Comparison of ENCODE assay signal across 9 mouse cellular contexts in the genomic region with DNA sequence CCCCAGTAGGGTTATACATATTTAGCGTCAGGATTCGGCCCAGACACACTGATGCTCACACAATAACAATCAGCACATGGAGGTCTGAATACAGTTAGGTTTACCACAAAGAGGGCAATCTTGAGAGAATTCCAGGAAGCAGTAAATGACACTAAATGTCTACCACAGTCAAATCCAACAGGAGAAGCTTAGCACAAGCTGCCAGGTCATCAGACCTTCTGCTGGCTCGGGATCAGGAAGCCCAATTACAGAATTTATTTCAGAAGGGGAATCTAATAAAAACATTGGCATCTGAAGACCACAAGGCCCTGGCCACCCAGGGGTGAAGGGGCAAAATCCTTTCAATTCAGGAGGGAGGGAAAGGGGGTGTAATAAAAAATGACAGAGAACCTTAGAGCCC. TPM values are rescaled to one million over a fixed set of nuclear protein-coding genes. Genes with fewer than 3 reads are reported as not detected.
DNase-seq lines count a peak whose midpoint lies in the region; ATAC-seq and TF ChIP-seq lines count a peak whose summit lies in the region.
"Had no signal": no experiment of that assay in that cellular context is flagged by ENCODE, and none has a peak within 500 bp of the region (broad histone marks: within the 10 kb centered on the region; RNA-seq: fewer than 3 reads in every experiment).

No protein-coding gene starts in this region.

- no peak for TF ChIP-seq POLR2A in lung, adult 2 months (IDR thresholded peaks at IDR 0.05; ENCODE audit: borderline replicate concordance, extremely low read depth, low read depth, low read length)

- no peaks in the 10 kb centered on the region for H3K27me3 ChIP-seq in kidney, embryonic 15.5 days
- H3K27me3 ChIP-seq in forebrain, embryonic 16.5 days (replicated peaks; ENCODE audit: control insufficient read depth, insufficient read depth, low read length) = 0 out of 2 replicates have a peak, but pooled peaks cover 2% of the 10 kb centered on the region
- H3K27me3 ChIP-seq in intestine, postnatal 0 days (replicated peaks; ENCODE audit: control insufficient read depth, insufficient read depth, low read length) = no peaks in the 10 kb centered on the region
- H3K27me3 ChIP-seq in midbrain, postnatal 0 days (ENCODE audit: insufficient read depth, low read length) = no peaks in the 10 kb centered on the region

- H3K27ac ChIP-seq in kidney, embryonic 15.5 days = no peak overlapping the region
- H3K27ac ChIP-seq in forebrain, embryonic 16.5 days (ENCODE audit: low read length) = no peak overlapping the region
- H3K27ac ChIP-seq in intestine, postnatal 0 days (ENCODE audit: low read depth, low read length) = no peak overlapping the region; the same call in 1 of the 2 replicates
- no peak overlapping the region for H3K27ac ChIP-seq in midbrain, postnatal 0 days (ENCODE audit: low read depth, low read length)

- 10% methylated on average over 3 of the region's 3 CpGs for WGBS in kidney, embryonic 15.5 days
- WGBS in forebrain, embryonic 16.5 days = 17% methylated on average over 3 of the region's 3 CpGs
- 27% methylated on average over 3 of the region's 3 CpGs for WGBS in intestine, postnatal 0 days
- 32% methylated on average over 3 of the region's 3 CpGs for WGBS in midbrain, postnatal 0 days
- WGBS in lung, adult 2 months = 36% methylated on average over 3 of the region's 3 CpGs

- peaks cover 33% of the 10 kb centered on the region for H3K4me1 ChIP-seq in kidney, embryonic 15.5 days
- H3K4me1 ChIP-seq in forebrain, embryonic 16.5 days (replicated peaks; ENCODE audit: control insufficient read depth, insufficient read depth, low read length) = peaks cover 13% of the 10 kb centered on the region
- H3K4me1 ChIP-seq in intestine, postnatal 0 days (replicated peaks; ENCODE audit: control insufficient read depth, insufficient read depth, low read length) = no peaks in the 10 kb centered on the region; the same call in 1 of the 2 replicates
- 0 out of 2 replicates have a peak, but pooled peaks cover 2% of the 10 kb centered on the region for H3K4me1 ChIP-seq in midbrain, postnatal 0 days (ENCODE audit: insufficient read depth, low read length)
- H3K4me1 ChIP-seq in lung, adult 2 months (ENCODE audit: control insufficient read depth, insufficient read depth, low read length) = peaks cover 10% of the 10 kb centered on the region

- H3K9me3 ChIP-seq in kidney, embryonic 15.5 days (replicated peaks) = no peaks in the 10 kb centered on the region
- no peaks in the 10 kb centered on the region for H3K9me3 ChIP-seq in forebrain, embryonic 16.5 days (ENCODE audit: control insufficient read depth, low read length)
- no peaks in the 10 kb centered on the region for H3K9me3 ChIP-seq in intestine, postnatal 0 days (ENCODE audit: control insufficient read depth)
- no peaks in the 10 kb centered on the region for H3K9me3 ChIP-seq in midbrain, postnatal 0 days (ENCODE audit: low read length)

- no peak overlapping the region for H3K9ac ChIP-seq in kidney, embryonic 15.5 days
- H3K9ac ChIP-seq in forebrain, embryonic 16.5 days (replicated peaks; ENCODE audit: low read depth, low read length) = no peak overlapping the region
- H3K9ac ChIP-seq in intestine, postnatal 0 days (ENCODE audit: low read depth, low read length) = no peak overlapping the region
- no peak overlapping the region for H3K9ac ChIP-seq in midbrain, postnatal 0 days (replicated peaks; ENCODE audit: low read length, poor library complexity, severe bottlenecking)

- no peak for DNase-seq in kidney, postnatal 10 days
- no peak for DNase-seq in midbrain, postnatal 0 days (ENCODE audit: low spot score)
- no peak for DNase-seq in embryo, embryonic 9.5 days (ENCODE audit: extremely low spot score)
- DNase-seq in cerebellum, postnatal 25 days = no peak
- no peak for DNase-seq in lung, adult 2 months
- DNase-seq: adrenal gland, postnatal 14 days had no signal

- ATAC-seq in kidney, embryonic 15.5 days (replicated peaks; ENCODE audit: low FRiP score) = no peak
- ATAC-seq in forebrain, embryonic 16.5 days = no peak
- ATAC-seq in intestine, postnatal 0 days = no peak
- ATAC-seq in midbrain, postnatal 0 days (ENCODE audit: low FRiP score) = no peak

- H3K36me3 ChIP-seq in kidney, embryonic 15.5 days = no peaks in the 10 kb centered on the region
- H3K36me3 ChIP-seq in forebrain, embryonic 16.5 days (ENCODE audit: control insufficient read depth, insufficient read depth) = no peaks in the 10 kb centered on the region
- H3K36me3 ChIP-seq in intestine, postnatal 0 days (ENCODE audit: control insufficient read depth, insufficient read depth) = no peaks in the 10 kb centered on the region
- H3K36me3 ChIP-seq in midbrain, postnatal 0 days (ENCODE audit: insufficient read depth, low read length) = no peaks in the 10 kb centered on the region

- no peak overlapping the region for H3K4me3 ChIP-seq in kidney, embryonic 15.5 days (replicated peaks)
- H3K4me3 ChIP-seq in forebrain, embryonic 16.5 days (replicated peaks; ENCODE audit: low read length) = no peak overlapping the region
- no peak overlapping the region for H3K4me3 ChIP-seq in intestine, postnatal 0 days (ENCODE audit: low read depth, low read length)
- H3K4me3 ChIP-seq in midbrain, postnatal 0 days (ENCODE audit: low read depth, low read length) = no peak overlapping the region
- no peak overlapping the region for H3K4me3 ChIP-seq in lung, adult 2 months (replicated peaks; ENCODE audit: extremely low read depth, low read depth, low read length)

- peak overlapping the region; percentile 24 for H3K4me2 ChIP-seq in kidney, embryonic 15.5 days
- H3K4me2 ChIP-seq in forebrain, embryonic 16.5 days (ENCODE audit: low read length) = peak overlapping the region; percentile 11; the same call in 1 of the 2 replicates
- H3K4me2 ChIP-seq in intestine, postnatal 0 days (replicated peaks; ENCODE audit: low read depth) = peak overlapping the region; percentile 47
- H3K4me2 ChIP-seq in midbrain, postnatal 0 days (ENCODE audit: low read depth, low read length, poor library complexity, severe bottlenecking) = peak overlapping the region; percentile 26

- no peak for TF ChIP-seq CTCF in intestine, postnatal 0 days (IDR thresholded peaks at IDR 0.05; ENCODE audit: low read depth)
- no peak for TF ChIP-seq CTCF in midbrain, postnatal 0 days (IDR thresholded peaks at IDR 0.05)
- TF ChIP-seq CTCF in lung, adult 2 months (IDR thresholded peaks at IDR 0.05; ENCODE audit: insufficient read depth, low read length) = no peak

RNA-seq across cellular contexts. Expression of gene Stxbp6, which starts 6.8 kb away (rescaled TPM):
- 39.7 and 40.2 TPM in 2 replicates for polyA plus RNA-seq in kidney, embryonic 15.5 days (2015; fragmentation: Nextera tagmentation; extraction: Ambion mirVana)
- 13.6 and 13.7 TPM in 2 replicates for polyA plus RNA-seq in forebrain, embryonic 16.5 days (2015; fragmentation: Nextera tagmentation; extraction: Ambion mirVana)
- polyA plus RNA-seq in intestine, postnatal 0 days (2015; fragmentation: Nextera tagmentation; extraction: Ambion mirVana) = 9.2 and 14.7 TPM in 2 replicates
- 31.8 and 35.3 TPM in 2 replicates for total RNA-seq in midbrain, postnatal 0 days (2014; rRNA removed)
- 25.3 and 28.9 TPM in 2 replicates for polyA plus RNA-seq in midbrain, postnatal 0 days (2015; fragmentation: Nextera tagmentation; extraction: Ambion mirVana)
- polyA plus RNA-seq in lung, adult 2 months (2012; rRNA removed) = 12.5 and 24.5 TPM in 2 replicates
